Mouse (Mus musculus) kidney, adult 8-10 months (tissue): Measurements from ENCODE around the gene Ndufa7.
A peak's percentile ranks its signal among the peaks of the same experiment; 100 is the strongest.

Source experiments
- DNase-seq, 2 experiments: peaks; one replicate each; pipeline ENCODE4 v3.0.0; 2022

The Ndufa7 gene

DNA sequence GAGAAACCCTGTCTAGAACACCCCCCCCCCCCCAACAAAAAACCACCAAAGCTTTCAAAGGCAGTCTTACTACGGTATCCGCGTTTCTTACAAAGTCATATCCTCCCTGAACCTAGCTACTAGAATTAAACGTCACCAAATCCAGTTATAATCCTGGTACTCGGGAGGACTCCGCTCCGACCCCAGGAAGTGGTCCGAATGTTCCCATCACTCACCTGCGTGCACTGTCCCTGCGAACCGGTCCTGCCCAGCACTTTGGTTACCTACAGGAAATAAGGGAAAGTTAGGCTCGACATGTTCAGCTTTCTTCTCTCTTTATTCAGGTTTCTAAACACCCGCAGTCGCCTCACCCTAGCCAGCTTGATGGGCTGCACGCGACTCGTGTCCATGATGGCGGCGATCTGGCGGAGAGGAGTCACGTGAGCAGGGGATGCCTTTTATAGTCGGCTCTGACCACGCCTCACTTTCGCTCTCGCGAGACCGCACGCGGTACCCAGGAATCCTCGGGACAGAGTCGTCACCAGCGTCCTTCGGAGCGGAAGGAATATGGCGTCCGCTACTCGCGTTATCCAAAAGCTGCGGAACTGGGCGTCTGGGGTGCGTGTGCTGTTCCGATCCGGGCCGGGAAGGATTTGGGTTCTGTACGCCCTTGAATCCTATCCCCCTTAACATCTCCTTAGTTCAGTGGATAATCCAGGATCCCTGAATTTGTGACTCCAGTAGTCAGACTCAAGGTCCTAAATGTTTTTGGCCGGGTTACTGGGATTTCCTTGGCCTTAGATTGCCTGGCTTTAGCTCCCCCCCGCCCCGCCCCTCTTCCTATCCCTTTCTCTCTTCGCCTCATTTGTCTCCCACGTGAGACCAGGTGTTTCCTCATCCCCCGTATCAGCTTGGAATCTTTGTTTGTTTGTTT is at the start of gene Ndufa7, which contains the start of gene Rps28:
TSS of gene Ndufa7 (plus strand) at position 489 of the 913 bp plus-strand sequence.
TSS of gene Rps28 (minus strand) at position 479 of the 913 bp plus-strand sequence.
- DNase-seq: peak; percentile 97 to 99

- no peak for DNase-seq
Observed at GRCm38 (mm10) chr17:33774573-33775155, 49.7 kb upstream of the Ndufa7 start.

DNA sequence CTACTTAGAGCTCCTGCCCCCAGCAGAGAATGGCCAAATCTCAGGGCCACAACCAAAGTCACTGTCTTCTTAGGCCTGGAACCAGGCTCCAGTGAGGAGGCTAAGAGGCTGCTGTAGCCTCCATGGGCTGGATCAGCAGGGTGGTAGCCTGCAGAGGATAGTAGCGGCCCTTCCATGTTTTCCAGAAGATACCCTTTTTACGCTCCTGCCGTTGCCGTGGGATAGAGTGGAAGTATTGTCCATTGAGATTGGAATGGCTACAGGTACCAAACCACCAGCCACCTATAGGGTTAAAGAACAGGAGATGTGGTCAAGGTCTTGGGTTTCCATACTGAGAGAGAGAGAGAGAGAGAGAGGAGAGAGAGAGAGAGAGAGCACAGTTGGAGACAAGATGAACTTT is 49.1 kb upstream of the Ndufa7 start:
- no peak for DNase-seq

- peak; percentile 98 for DNase-seq
Observed at GRCm38 (mm10) chr17:33779271-33779966, 45.0 kb upstream of the Ndufa7 start.

DNA sequence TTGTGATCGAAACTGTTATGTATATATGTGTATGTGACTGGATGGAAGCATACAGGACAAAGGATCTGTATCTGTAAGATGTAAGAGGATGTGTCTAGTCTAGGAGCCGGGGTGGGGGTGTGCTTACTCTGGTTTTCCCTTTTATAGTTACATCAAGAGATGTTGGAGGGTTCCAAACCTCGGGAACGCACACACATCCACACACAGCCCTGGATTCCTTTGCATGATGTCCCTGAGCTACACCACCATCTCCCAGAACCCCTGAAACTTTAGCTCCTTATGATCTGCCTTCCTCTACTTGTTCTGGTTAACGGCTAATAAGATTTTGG is 44.4 kb upstream of the Ndufa7 start:
- no peak for DNase-seq

- DNase-seq: peak in 1 of 2 experiments; percentile 56
Observed at GRCm38 (mm10) chr17:33780431-33780830, 43.9 kb upstream of the Ndufa7 start.

DNA sequence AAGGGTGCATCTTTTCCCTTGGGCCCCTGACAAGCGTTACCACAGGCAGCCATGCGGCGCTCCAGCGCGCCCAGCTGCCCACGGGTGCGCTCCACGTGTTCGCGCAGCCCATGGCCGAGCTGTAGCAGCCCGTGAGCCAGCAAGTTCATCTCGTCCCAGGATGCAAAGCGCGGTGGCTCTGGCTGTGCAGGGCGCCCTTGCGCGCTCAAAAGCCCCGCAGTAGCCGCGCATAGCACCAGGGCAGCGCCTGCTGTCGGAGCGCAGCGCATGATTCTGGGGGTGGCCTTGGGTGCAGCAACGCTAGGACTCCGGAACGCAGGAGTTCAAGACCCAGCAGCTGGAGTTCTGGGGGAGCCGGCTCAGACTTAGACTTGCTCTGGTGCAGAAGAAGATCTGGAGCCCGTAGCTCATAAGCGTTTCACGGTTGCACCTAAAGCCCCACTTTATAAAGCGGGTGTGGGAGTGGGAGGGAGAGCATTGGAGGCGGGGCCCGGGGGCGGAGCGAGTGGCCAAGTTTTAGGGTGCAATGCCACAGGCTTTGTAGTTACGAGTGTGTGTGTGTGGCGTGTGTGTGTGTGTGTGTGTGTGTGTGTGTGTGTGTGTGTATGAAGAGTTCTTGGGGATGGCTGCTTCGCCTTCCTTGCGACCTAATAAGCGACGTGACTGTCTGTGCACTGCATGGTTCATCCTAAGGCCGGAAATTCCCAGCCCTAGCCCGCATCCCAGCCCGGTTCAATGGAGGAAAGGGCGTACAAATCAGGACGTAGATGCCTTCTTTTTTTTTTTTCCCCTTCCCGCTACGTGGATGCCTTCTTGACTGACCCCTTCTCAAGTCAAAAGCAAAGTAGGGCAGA is 43.0 kb upstream of the Ndufa7 start, which contains the start of gene Angptl4:
TSS of gene Angptl4 (minus strand) at position 707 of the 854 bp plus-strand sequence.
- peak; percentile 71 to 74 for DNase-seq

- no peak for DNase-seq
Observed at GRCm38 (mm10) chr17:33782067-33782466, 42.3 kb upstream of the Ndufa7 start.

DNA sequence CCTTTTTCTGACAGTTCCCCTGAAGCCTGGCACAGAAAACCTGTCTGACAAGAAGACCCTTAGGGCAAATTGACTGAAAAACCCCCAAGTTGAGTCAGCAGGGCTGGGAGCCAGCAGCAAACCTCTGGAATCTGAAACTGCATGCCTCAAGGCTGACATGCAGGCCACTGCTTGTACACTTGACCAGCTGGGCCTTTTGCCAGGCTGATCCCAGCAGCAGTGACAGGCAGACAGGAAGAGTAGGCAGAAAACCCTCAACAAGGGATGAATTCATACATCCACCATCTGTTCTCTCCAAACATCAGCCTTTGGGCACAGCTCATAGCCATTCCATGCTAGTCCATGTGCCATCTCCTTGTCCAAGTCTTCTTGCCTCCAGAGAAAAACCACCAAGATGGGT is 41.0 kb upstream of the Ndufa7 start:
- DNase-seq: peak; percentile 87 to 90

- DNase-seq: no peak
Observed at GRCm38 (mm10) chr17:33784939-33785338, 39.4 kb upstream of the Ndufa7 start.

- no peak for DNase-seq
Observed at GRCm38 (mm10) chr17:33786375-33786774, 38.0 kb upstream of the Ndufa7 start.

- DNase-seq: no peak
Observed at GRCm38 (mm10) chr17:33788732-33789131, 35.6 kb upstream of the Ndufa7 start.

GRCm38 (mm10) chr17:33798306-33798705 is 26.1 kb upstream of the Ndufa7 start:
- peak in 1 of 2 experiments; percentile 54 for DNase-seq

- DNase-seq: no peak
Observed at GRCm38 (mm10) chr17:33799277-33799676, 25.1 kb upstream of the Ndufa7 start.

- no peak for DNase-seq
Observed at GRCm38 (mm10) chr17:33802221-33802620, 22.2 kb upstream of the Ndufa7 start.

DNA sequence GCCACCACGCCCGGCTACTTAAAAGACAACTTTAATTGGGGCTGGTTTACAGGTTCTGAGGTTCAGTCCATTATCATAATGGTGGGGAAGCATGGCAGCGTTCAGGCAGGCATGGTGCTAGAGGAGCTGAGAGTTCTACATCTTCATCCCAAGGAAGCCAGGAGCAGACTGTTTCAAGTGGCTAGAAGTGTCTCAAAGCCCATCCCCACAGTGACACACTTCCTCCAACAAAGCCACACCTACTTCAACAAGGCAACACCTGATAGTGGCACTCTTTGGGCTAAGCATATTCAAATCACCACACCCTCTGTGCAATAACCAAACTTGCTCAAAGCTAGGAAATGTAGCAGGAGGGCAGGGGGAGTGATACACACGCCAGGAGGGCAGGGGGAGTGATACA is 20.2 kb upstream of the Ndufa7 start:
- DNase-seq: no peak

DNA sequence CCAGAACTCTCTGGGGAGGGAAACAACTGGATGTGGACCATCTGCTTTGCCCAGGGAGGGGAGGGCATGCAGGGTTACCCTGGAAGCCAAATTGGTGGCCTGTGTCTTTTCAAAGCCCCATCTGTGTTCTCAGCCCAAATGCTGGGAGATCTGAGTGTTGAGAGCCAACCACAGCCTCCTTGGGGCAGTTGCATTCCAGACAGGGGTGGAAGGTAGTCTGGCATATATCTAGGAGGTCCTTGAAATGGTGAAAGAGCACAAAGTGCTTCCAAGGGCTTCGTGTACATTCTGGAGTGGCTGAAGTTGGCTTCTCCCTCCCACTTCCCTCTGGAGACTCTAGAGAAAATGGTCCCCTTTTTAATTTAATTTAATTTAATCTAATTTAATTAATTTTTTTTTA is 19.6 kb upstream of the Ndufa7 start:
- DNase-seq: no peak

DNA sequence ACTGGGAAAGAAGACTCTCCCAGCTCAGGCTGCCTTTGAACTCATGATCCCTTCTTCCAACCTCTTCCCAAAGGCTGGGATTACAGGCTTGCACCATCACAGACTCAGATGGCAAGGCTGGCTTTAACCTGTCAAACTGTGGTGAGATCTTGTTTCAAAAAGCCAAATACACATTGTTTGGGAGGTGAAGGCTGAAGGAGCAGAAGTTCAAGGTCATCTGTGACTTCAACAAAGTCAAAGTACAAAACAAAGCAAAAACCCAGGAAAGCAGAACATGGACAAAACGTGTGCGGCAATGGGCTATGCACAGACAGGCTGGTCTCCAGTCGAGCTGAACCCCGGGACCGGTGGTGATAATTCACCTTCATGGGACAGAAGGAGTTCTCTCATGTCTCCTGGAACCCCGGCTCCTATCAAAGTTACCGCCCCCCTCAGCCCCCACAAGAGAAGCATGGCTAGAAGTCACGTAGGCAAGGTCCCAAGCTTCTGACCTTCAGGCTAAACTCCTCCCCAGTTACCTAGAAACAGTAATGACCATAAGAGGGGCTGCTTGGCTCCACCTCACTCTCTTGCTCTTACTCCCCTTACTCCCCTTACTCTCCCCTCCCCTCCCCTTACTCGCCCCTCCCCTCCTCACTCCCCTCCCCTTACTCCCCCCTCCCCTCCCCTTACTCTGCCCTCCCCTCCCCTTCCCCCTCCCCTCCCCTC is 17.0 kb upstream of the Ndufa7 start:
- no peak for DNase-seq

GRCm38 (mm10) chr17:33808192-33808591 is 16.2 kb upstream of the Ndufa7 start:
- DNase-seq: no peak

DNA sequence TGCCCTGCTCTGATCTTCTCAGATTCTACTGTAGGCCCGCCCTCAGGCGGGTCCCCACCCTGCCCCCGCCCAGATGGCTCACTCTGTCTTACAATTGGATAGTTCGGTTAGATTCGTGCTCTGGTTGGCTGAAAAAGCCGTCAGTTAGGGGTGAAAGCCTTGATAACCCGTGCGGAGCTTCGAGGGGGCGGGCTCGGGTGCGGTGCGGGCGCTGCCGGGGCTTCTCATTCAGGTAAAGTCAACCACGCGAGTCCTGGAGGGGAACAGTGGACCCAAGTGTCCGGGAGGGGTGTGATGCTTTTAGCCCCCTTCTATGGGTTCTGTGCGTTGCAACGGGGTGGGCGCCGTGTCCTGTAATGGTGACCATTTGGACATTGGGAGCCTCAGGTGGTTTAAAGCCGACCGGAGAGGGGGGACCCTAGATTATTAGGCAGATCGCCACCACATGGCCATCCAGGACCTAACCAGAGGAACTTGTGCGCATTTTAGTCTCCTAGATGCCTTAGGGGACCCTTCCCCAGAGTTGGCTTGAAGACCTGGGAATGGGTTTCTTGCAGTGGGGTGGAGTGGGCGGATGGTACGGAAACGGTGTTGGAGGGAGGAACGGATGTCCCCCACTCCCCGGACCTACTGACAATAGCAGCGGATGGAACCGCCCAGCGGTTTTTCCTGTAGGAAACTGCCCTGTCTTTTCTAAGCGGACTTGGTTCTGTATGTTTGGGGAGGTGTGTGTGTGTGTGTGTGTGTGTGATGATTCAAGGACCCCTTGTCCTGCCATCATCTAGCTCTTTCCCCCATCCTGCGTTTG is 13.8 kb upstream of the Ndufa7 start, which contains the start of gene Kank3:
TSS of gene Kank3 (plus strand) at position 186 of the 808 bp plus-strand sequence.
- DNase-seq: peak; percentile 93

- no peak for DNase-seq
Observed at GRCm38 (mm10) chr17:33811142-33811516, 13.2 kb upstream of the Ndufa7 start.
